Mouse (Mus musculus) midbrain, embryonic 15.5 days (tissue): ENCODE measurements at regions not wholly inside any gene's neighbourhood (a gene's known extent, or its start where the extent isn't known, plus 50 kb on each side); places are given as distances from the start of the nearest gene placed in this dataset. TPM values are rescaled to one million over a fixed set of nuclear protein-coding genes. Genes with fewer than 3 reads are reported as not detected.

ENCODE experiments used
- ATAC-seq: fragments of 200-750 bp; cut with Nextera tagmentation; replicated peaks from 2 replicates; pipeline ENCODE4 v1.8.0; 2017; ENCODE audit warnings: moderate TSS enrichment
- H3K27ac ChIP-seq: fragments of 300-500 bp; sonication (generic); 2 replicates; pipeline ENCODE4 v1.5.1; 2015; ENCODE audit warnings: mild to moderate bottlenecking, inconsistent platforms
- H3K27me3 ChIP-seq: fragments of 300-500 bp; sonication (generic); replicated peaks from 2 replicates; pipeline ENCODE4 v1.6.1; 2015; ENCODE audit warnings: inconsistent platforms
- H3K36me3 ChIP-seq: fragments of 300-500 bp; sonication (generic); replicated peaks from 2 replicates; pipeline ENCODE4 v1.6.1; 2015; ENCODE audit warnings: inconsistent platforms
- H3K4me1 ChIP-seq: fragments of 300-500 bp; sonication (generic); 2 replicates; pipeline ENCODE4 v1.6.1; 2015; ENCODE audit warnings: inconsistent platforms
- H3K4me2 ChIP-seq: fragments of 300-500 bp; sonication (generic); 2 replicates; pipeline ENCODE4 v1.6.1; 2015; ENCODE audit warnings: inconsistent platforms, mild to moderate bottlenecking, moderate library complexity
- H3K4me3 ChIP-seq: fragments of 300-500 bp; sonication (generic); 2 replicates; pipeline ENCODE4 v1.5.1; 2015; ENCODE audit warnings: mild to moderate bottlenecking, inconsistent platforms
- H3K9ac ChIP-seq: fragments of 300-500 bp; sonication (generic); 2 replicates; pipeline ENCODE4 v1.6.1; 2015; ENCODE audit warnings: mild to moderate bottlenecking, inconsistent platforms
- H3K9me3 ChIP-seq: fragments of 300-500 bp; sonication (generic); 2 replicates; pipeline ENCODE4 v1.6.1; 2016; ENCODE audit warnings: inconsistent platforms
- WGBS: fragments of 180-500 bp; shearing (Covaris S2); methylation state at CpG from one replicate; pipeline ENCODE4 v1.1.7; 2015; ENCODE audit warnings: mixed read lengths; 5-methylcytosine and 5-hydroxymethylcytosine counted together
- microRNA-seq: library from miRNA; unstranded; fragments of <30 nt; microRNA quantifications from one replicate; pipeline ENCODE4, GENCODE M21; 2016

DNA sequence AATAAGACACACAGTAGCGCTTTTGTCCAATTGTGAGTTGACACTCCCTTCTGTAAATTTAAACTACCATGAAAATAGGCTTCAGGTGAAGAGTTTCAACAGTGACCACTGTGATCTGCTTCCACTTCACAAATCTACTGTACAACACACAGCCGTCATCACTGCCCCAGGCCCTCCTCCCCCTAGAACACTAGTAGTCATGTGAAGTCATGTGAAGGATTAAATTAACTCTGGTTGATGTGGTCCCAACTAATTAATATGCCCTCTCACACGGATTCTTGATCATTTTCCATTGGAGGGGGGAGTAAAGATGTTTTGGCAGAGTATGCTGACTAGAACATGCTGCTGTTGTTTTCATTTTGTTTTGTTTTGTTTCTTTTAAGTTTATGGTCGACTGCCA, 316.2 kb upstream of the Cdh18 start:
- H3K9me3 ChIP-seq, result no peaks in the 10 kb centered on the region
- no peak overlapping the region for H3K27ac ChIP-seq
- no peak for ATAC-seq
- no peak overlapping the region for H3K9ac ChIP-seq
- H3K4me3 ChIP-seq, result no peak overlapping the region
- H3K36me3 ChIP-seq, result no peaks in the 10 kb centered on the region
- H3K27me3 ChIP-seq, result no peaks in the 10 kb centered on the region
- H3K4me1 ChIP-seq, result no peaks in the 10 kb centered on the region
- WGBS, result 70% methylated on average over 4 of the region's 4 CpGs
- H3K4me2 ChIP-seq, result no peak overlapping the region

DNA sequence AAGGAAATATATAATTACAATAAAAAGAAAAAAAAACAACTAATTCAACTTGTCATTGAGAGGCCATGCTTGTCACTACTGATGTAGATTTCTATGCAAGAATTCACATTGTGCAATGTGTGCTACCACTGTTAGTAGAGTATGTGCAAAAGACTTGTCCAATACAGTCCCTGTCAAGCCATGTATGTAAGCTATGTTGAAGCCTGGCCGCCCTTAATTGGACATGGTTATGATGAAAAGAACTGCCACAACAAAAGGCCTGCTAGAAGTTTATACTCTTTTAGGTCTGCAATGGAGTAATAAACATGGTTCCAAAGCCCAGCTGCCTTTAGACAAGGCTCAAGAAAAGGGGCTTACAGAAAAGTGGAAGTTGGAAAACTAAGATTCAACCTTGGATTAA, 267.9 kb upstream of the Cdh18 start:
- H3K4me2 ChIP-seq, result no peak overlapping the region
- 74% methylated on average over 1 of the region's 1 CpGs for WGBS

DNA sequence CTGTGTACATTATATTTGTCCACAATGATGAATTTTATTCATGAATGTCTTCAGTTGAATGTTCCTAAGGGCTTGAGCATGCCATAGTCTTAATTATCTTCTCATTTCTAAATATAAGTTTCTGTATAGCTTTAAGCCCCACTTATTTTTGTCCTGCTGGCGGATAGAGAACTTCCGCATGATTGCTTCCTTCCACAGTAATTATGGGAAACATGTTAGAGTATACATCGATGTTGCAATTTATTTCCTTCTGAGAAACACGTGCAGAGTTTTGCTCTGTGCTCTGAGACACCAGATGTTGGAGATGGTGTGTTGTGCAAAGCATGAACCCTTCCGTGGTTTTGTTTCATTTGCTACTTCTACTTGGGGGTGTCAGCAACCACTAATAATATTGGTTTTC, 237.8 kb upstream of the Cdh18 start:
- H3K36me3 ChIP-seq, result no peaks in the 10 kb centered on the region
- H3K27me3 ChIP-seq, result no peaks in the 10 kb centered on the region
- WGBS, result 76% methylated on average over 5 of the region's 5 CpGs
- no peak overlapping the region for H3K9ac ChIP-seq
- H3K4me2 ChIP-seq, result no peak overlapping the region
- no peak overlapping the region for H3K27ac ChIP-seq
- H3K4me3 ChIP-seq, result no peak overlapping the region
- no peaks in the 10 kb centered on the region for H3K9me3 ChIP-seq
- no peaks in the 10 kb centered on the region for H3K4me1 ChIP-seq
- ATAC-seq, result no peak

More for the DNA sequence above, 267.9 kb upstream of the Cdh18 start:
- H3K4me1 ChIP-seq, result no peaks in the 10 kb centered on the region
- H3K36me3 ChIP-seq, result no peaks in the 10 kb centered on the region
- no peak overlapping the region for H3K9ac ChIP-seq
- H3K4me3 ChIP-seq, result no peak overlapping the region
- no peaks in the 10 kb centered on the region for H3K9me3 ChIP-seq
- no peak overlapping the region for H3K27ac ChIP-seq
- no peaks in the 10 kb centered on the region for H3K27me3 ChIP-seq
- ATAC-seq, result no peak

DNA sequence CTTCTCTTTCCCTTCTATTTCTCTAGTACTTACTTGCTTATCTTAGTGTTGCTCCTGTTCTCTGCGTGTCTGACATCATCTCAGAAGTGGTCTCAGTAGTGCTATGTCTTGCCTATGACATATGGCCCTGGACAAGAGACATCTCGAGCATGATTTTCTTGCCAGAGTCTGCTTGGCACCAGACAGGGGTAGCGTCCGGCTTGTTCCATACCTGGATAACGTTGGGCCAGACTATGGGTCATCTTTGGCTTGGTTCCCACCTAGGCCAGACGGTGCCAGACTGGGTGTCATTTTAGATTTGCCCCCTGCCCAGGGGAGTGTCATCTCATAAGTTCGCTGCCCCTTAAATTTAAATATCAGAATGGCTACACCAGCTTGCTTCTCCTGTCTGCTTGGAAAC, 229.8 kb upstream of the Cdh18 start:
- Histone ChIP-seq H3K9ac (no peak overlapping the region), H3K27ac (no peak overlapping the region), H3K4me2 (no peak overlapping the region), H3K4me1 (no peaks in the 10 kb centered on the region), H3K27me3 (no peaks in the 10 kb centered on the region), H3K4me3 (no peak overlapping the region), H3K36me3 (no peaks in the 10 kb centered on the region), H3K9me3 (no peaks in the 10 kb centered on the region)
- ATAC-seq, result no peak
- WGBS, result 89% methylated on average over 7 of the region's 7 CpGs

DNA sequence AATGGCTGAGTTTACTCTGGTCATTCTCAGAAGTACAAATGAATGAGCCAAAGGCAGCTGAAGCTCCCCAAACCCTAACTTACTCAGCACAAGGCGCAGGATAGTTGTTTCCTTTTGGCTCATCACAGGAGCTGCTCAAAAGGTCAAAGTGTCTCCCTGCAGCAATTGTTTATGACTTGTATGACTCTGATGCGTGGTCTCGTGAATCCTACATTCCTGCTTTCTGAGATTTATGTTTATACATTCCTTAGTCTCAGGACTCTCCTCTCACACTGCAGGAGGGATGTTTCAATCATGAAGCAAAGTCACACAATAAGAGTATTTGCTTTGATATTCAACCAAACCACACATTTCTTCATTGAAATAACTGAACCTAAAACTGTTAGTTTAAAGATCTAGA, 209.9 kb upstream of the Cdh18 start:
- Histone ChIP-seq H3K27me3 (no peaks in the 10 kb centered on the region), H3K36me3 (no peaks in the 10 kb centered on the region), H3K4me3 (no peak overlapping the region), H3K27ac (no peak overlapping the region), H3K9me3 (no peaks in the 10 kb centered on the region), H3K9ac (no peak overlapping the region), H3K4me2 (no peak overlapping the region), H3K4me1 (no peaks in the 10 kb centered on the region)
- WGBS, result 69% methylated on average over 3 of the region's 3 CpGs
- no peak for ATAC-seq

DNA sequence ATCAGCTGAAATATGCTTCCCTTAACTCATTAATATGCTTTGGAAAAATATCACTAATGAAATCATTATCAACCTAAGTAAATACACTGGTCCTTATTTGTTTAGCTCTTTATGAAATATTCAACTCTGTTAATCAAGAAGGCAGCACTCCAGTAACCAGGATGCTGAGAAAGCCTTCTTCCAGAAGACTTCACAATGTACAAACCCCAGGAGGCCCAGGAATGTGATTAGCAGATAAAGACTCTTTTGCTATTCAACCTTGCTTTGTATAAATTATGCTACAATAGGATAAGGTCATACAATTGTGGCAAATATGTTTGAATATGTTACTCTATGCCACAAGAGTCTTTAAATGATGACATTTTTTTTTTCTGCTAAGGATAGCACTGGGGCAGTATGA, 204.5 kb upstream of the Cdh18 start:
- H3K27ac ChIP-seq, result no peak overlapping the region
- no peaks in the 10 kb centered on the region for H3K36me3 ChIP-seq
- H3K9ac ChIP-seq, result no peak overlapping the region
- ATAC-seq, result no peak
- H3K4me2 ChIP-seq, result no peak overlapping the region
- H3K4me3 ChIP-seq, result no peak overlapping the region
- no peaks in the 10 kb centered on the region for H3K9me3 ChIP-seq
- H3K4me1 ChIP-seq, result no peaks in the 10 kb centered on the region
- no peaks in the 10 kb centered on the region for H3K27me3 ChIP-seq

DNA sequence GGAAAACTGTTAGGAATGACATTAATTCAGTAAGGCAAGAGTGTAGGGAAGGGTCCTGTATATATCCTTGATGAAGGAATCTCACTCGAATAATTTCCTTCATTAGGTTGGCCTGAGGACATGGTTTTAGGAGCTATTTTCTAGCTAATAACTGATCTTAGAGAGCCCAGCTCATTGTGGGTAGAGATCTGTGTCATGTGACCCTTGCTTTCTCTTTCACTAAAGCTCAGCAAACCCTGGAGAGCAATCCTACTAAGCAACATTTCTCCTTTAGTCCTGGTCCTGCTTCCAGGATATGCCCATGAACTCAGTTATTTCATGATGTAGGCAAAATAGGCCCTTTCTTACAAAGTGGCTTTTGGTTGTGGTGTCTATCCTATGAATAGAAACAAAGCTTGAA, 197.3 kb upstream of the Cdh18 start:
- no peak overlapping the region for H3K27ac ChIP-seq
- WGBS, result 91% methylated on average over 1 of the region's 1 CpGs
- no peaks in the 10 kb centered on the region for H3K36me3 ChIP-seq
- no peaks in the 10 kb centered on the region for H3K27me3 ChIP-seq
- no peak for ATAC-seq
- H3K4me2 ChIP-seq, result no peak overlapping the region
- H3K4me3 ChIP-seq, result no peak overlapping the region
- no peak overlapping the region for H3K9ac ChIP-seq
- H3K9me3 ChIP-seq, result no peaks in the 10 kb centered on the region
- no peaks in the 10 kb centered on the region for H3K4me1 ChIP-seq

Small RNAs in the stretch of these regions (microRNA-seq; reads per million reads assigned to microRNA genes)
- gene Gm27525, result not detected
